Mouse (Mus musculus) right cerebral cortex, postnatal 10 days (tissue): ENCODE data around the gene Gm26602.
"Not testable (repeated sequence)": the region's sequence is repeated elsewhere in the genome, so short reads cannot be mapped to it uniquely, and the experiment has no call there.

Experiments used
- DNase-seq, 2 experiments: peaks; one replicate each; pipeline ENCODE4 v3.0.0; 2021; ENCODE audit warnings: low spot score in 2 of 2

Gene Gm26602

GRCm38 (mm10) chr10:79958140-79958816 lies 47.6 kb downstream of the Gm26602 start:
- DNase-seq, result peak; percentile 75 to 81

- DNase-seq, result not testable (repeated sequence)
These were observed 48.8 kb downstream of the Gm26602 start for GRCm38 (mm10) chr10:79959412-79959811.

- DNase-seq, result peak; percentile 99
These were observed 49.4 kb downstream of the Gm26602 start, which contains the start of gene Wdr18 for GRCm38 (mm10) chr10:79959847-79960601. Wdr18 (plus strand) TSS chr10:79960152.
